Mouse (Mus musculus) limb, embryonic 11.5 days (tissue): ENCODE data around the gene Ptms. TPM values are rescaled to one million over a fixed set of nuclear protein-coding genes. Genes with fewer than 3 reads are reported as not detected.

Experiments used
- ATAC-seq: fragments of 200-750 bp; cut with Nextera tagmentation; 2 replicates; pipeline ENCODE4 v1.8.0; 2017; ENCODE audit warnings: low read depth; ENCODE audit not compliant: insufficient number of reproducible peaks, low FRiP score, low TSS enrichment
- DNase-seq: peaks from one replicate; pipeline ENCODE4 v3.0.0-alpha.2; 2015; ENCODE audit warnings: low spot score
- H3K27ac ChIP-seq: fragments of 300-500 bp; sonication (generic); replicated peaks from 2 replicates; pipeline ENCODE4 v1.5.1; 2014; ENCODE audit warnings: low read depth, mild to moderate bottlenecking, low read length
- H3K27me3 ChIP-seq: fragments of 300-500 bp; sonication (generic); 2 replicates; pipeline ENCODE4 v1.6.1; 2014; ENCODE audit warnings: mild to moderate bottlenecking, low read length, mixed read lengths; ENCODE audit not compliant: control insufficient read depth, insufficient read depth
- H3K36me3 ChIP-seq: fragments of 300-500 bp; sonication (generic); 2 replicates; pipeline ENCODE4 v1.6.1; 2014; ENCODE audit warnings: mild to moderate bottlenecking, low read length, moderate library complexity, mixed read lengths; ENCODE audit not compliant: control insufficient read depth, insufficient read depth
- H3K4me1 ChIP-seq: fragments of 300-500 bp; sonication (generic); 2 replicates; pipeline ENCODE4 v1.6.1; 2014; ENCODE audit warnings: low read length, mixed read lengths; ENCODE audit not compliant: control insufficient read depth, insufficient read depth
- H3K4me2 ChIP-seq: fragments of 300-500 bp; sonication (generic); 2 replicates; pipeline ENCODE4 v1.6.1; 2014; ENCODE audit warnings: low read depth, mild to moderate bottlenecking, moderate library complexity; ENCODE audit not compliant: severe bottlenecking
- H3K4me3 ChIP-seq: fragments of 300-500 bp; sonication (generic); 2 replicates; pipeline ENCODE4 v1.5.1; 2014; ENCODE audit warnings: low read depth, low read length
- H3K9ac ChIP-seq: fragments of 300-500 bp; sonication (generic); 2 replicates; pipeline ENCODE4 v1.6.1; 2014; ENCODE audit warnings: mild to moderate bottlenecking, low read length
- H3K9me3 ChIP-seq: fragments of 300-500 bp; sonication (generic); 2 replicates; pipeline ENCODE4 v1.6.1; 2016; ENCODE audit warnings: low read length; ENCODE audit not compliant: control insufficient read depth
- WGBS: fragments of 180-500 bp; shearing (Covaris S2); extraction: QIAGEN DNeasy Blood & Tissue Kit; methylation state at CpG from one replicate; pipeline ENCODE4 v1.1.7; 2014; 5-methylcytosine and 5-hydroxymethylcytosine counted together
- polyA plus RNA-seq: library from polyadenylated mRNA; unstranded; fragments of >200 nt; fragmentation: Nextera tagmentation; extraction: Ambion mirVana; gene quantifications from 2 replicates; pipeline ENCODE4 v1.2.1, GENCODE M21; 2014

The Ptms gene
- polyA plus RNA-seq, 1 experiment from 2014 or later = 223 TPM

GRCm38 (mm10) chr6:124888555-124889125 lies 31.3 kb downstream of the Ptms start:
- no peak overlapping the region for H3K27ac ChIP-seq
- no peaks in the 10 kb centered on the region for H3K27me3 ChIP-seq
- 94% methylated on average over 6 of the region's 6 CpGs for WGBS
- no peaks in the 10 kb centered on the region for H3K4me1 ChIP-seq
- ATAC-seq (no peak), DNase-seq (no peak)
- H3K36me3 ChIP-seq = no peaks in the 10 kb centered on the region
- H3K9me3 ChIP-seq = no peaks in the 10 kb centered on the region
- H3K9ac ChIP-seq = no peak overlapping the region
- H3K4me3 ChIP-seq = no peak overlapping the region
- no peak overlapping the region for H3K4me2 ChIP-seq

DNA sequence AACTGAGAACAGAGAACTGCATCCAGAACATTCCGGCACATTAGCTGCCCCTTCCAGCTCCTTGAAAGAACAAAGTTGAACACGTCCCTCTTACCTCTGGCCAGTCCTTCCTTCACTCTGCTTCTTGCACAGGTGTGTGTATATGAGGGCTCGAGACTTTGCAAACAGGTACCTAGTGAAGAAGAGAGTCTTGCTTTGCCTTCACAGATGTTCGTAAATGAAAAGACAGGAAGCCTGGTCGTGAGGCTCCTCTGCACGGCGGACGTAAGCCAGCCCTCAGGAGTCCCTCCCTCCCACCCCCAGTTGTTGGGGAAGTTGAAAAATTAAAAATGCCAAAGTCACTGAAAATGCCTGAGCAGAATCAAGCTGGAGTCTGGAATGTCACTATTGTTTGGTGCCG lies 31.9 kb downstream of the Ptms start, which contains the start of gene Cd4:
TSS of gene Cd4 (minus strand) at position 236 of the 400 bp plus-strand sequence.
- no peak for DNase-seq
- no peaks in the 10 kb centered on the region for H3K27me3 ChIP-seq
- no peak within 1 kb of the TSS for H3K27ac ChIP-seq
- H3K4me2 ChIP-seq = no peak within 1 kb of the TSS
- no peak for ATAC-seq
- WGBS = 87% methylated on average over 9 of the region's 9 CpGs
- no peak within 1 kb of the TSS for H3K9ac ChIP-seq
- no peak within 1 kb of the TSS for H3K4me3 ChIP-seq
- no peaks in the 10 kb centered on the region for H3K4me1 ChIP-seq
- H3K36me3 ChIP-seq = no peaks in the 10 kb centered on the region
- no peaks in the 10 kb centered on the region for H3K9me3 ChIP-seq

- Histone ChIP-seq H3K9me3 (no peaks in the 10 kb centered on the region), H3K27me3 (no peaks in the 10 kb centered on the region), H3K27ac (no peak overlapping the region), H3K9ac (no peak overlapping the region), H3K36me3 (no peaks in the 10 kb centered on the region), H3K4me3 (no peak overlapping the region), H3K4me2 (no peak overlapping the region), H3K4me1 (no peaks in the 10 kb centered on the region)
- DNase-seq (no peak), ATAC-seq (no peak)
- 94% methylated on average over 8 of the region's 8 CpGs for WGBS
These were observed 33.9 kb downstream of the Ptms start for GRCm38 (mm10) chr6:124885956-124886381.

DNA sequence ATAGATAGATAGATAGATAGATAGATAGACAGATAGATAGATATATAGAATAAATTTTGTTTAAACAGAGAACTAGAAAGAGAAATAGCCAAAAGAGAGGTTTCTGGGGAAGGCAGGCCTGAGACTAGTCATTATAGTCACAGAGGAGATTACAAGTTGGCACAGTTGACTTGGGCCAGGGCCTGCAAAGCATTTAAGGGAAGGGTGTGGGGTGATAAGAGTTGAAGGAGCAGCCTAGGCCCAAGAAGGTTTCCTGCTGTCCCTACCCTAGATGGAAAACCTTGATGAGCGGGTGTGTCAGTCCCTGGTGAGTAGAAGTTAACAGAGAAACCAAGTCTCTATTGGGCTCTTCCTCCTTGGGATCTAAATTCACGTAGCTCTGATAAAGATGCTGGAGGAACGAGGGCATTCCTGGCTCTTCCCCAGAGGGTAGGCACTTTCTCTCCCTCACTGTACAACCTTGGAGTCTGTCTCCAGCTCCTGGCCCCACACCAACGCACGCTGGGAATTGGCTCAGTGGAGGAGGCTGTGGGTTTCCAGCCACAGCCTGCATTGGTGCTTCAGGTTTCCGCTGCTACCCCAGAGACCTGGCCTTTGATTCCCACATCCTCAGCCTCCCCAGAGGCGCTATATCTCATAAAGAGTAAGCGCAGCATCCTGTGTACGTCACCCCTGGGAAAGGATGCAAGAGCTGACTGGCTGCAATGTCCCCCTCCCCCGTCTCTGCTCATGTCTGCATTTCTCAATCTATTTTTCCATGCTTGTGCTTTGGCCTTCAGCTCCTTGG lies 35.0 kb downstream of the Ptms start:
- no peak for DNase-seq
- H3K4me2 ChIP-seq = no peak overlapping the region
- H3K4me1 ChIP-seq = no peaks in the 10 kb centered on the region
- H3K4me3 ChIP-seq = no peak overlapping the region
- H3K36me3 ChIP-seq = no peaks in the 10 kb centered on the region
- 78% methylated on average over 10 of the region's 10 CpGs for whole genome bisulfite sequencing
- ATAC-seq = no peak
- no peaks in the 10 kb centered on the region for H3K27me3 ChIP-seq
- H3K9me3 ChIP-seq = no peaks in the 10 kb centered on the region
- no peak overlapping the region for H3K9ac ChIP-seq
- no peak overlapping the region for H3K27ac ChIP-seq

DNA sequence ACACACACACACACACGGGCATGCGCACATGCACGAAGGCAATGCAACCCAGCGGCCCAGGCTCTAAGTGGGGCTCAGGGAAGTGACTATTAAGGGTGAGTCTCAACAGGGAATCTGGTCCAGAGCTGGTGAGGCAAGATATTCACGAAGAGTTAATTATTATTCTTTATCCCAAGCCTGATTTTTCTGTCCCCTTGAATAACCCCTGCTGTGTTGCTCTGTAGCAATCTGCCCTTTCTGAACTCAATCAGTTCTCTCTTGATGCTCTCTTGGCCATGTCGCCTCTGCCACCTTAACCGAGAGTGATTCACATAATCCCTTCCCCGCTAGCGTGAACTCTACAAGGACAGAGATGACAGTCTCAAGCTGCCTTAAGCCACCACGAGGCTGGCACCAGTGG lies 36.6 kb downstream of the Ptms start:
- Histone ChIP-seq H3K36me3 (no peaks in the 10 kb centered on the region), H3K9ac (no peak overlapping the region), H3K9me3 (no peaks in the 10 kb centered on the region), H3K27ac (no peak overlapping the region), H3K4me2 (no peak overlapping the region), H3K4me1 (no peaks in the 10 kb centered on the region), H3K4me3 (no peak overlapping the region), H3K27me3 (no peaks in the 10 kb centered on the region)
- 85% methylated on average over 10 of the region's 10 CpGs for WGBS
- ATAC-seq = no peak
- DNase-seq = no peak

- H3K27ac ChIP-seq = no peak overlapping the region
- ATAC-seq (no peak), DNase-seq (no peak)
- no peaks in the 10 kb centered on the region for H3K4me1 ChIP-seq
- no peak overlapping the region for H3K4me2 ChIP-seq
- no peak overlapping the region for H3K9ac ChIP-seq
- no peaks in the 10 kb centered on the region for H3K27me3 ChIP-seq
- H3K36me3 ChIP-seq = no peaks in the 10 kb centered on the region
- no peak overlapping the region for H3K4me3 ChIP-seq
- WGBS = 92% methylated on average over 9 of the region's 9 CpGs
- H3K9me3 ChIP-seq = no peaks in the 10 kb centered on the region
These were observed 38.1 kb downstream of the Ptms start for GRCm38 (mm10) chr6:124881821-124882220.

DNA sequence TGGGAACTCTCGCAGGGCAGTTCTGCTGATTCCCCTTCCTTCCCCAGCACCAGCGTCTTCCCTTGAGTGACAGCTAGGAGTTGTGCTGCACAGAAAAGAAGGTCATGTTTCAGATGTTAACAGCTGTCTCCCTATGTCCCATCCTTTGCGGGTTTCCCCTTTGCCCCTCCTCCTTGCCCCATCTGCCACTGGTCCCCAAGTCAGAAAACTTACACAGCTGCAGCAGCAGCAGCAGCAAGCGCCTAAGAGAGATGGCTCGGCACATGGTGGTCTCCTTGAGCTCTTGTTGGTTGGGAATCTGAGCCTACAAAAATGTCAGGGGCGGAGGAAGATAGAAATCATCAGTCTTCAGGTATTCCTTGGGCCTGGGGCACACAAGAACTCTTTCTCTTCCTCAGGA lies 40.5 kb downstream of the Ptms start:
- Histone ChIP-seq H3K9me3 (no peaks in the 10 kb centered on the region), H3K4me1 (no peaks in the 10 kb centered on the region), H3K36me3 (no peaks in the 10 kb centered on the region), H3K9ac (no peak overlapping the region), H3K27ac (no peak overlapping the region), H3K27me3 (no peaks in the 10 kb centered on the region), H3K4me3 (no peak overlapping the region), H3K4me2 (no peak overlapping the region)
- DNase-seq (no peak), ATAC-seq (no peak)
- 59% methylated on average over 6 of the region's 6 CpGs for WGBS

DNA sequence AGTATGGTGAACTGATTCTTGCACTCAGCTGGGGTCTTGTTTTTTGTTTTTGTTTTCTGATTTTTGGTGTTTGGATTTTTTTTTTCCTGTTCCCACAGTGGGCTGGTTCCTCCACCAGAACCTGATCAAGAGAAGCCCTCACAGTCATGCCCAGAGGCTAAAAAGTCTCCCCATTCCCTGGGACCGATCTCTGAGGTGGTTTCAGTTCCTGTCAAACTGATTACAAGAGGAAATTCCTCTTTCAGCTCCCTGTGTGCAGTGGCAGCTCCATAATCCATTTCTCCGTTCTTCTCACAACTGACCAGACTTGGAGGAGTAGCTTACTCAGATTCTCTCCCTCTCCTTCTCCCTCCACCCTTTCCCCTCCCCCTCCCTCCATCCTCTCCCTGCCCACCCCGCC lies 45.6 kb downstream of the Ptms start:
- H3K36me3 ChIP-seq = no peaks in the 10 kb centered on the region
- ATAC-seq (no peak), DNase-seq (no peak)
- 60% methylated on average over 2 of the region's 3 CpGs for WGBS
- no peaks in the 10 kb centered on the region for H3K4me1 ChIP-seq
- no peaks in the 10 kb centered on the region for H3K9me3 ChIP-seq
- H3K27me3 ChIP-seq = no peaks in the 10 kb centered on the region
- no peak overlapping the region for H3K27ac ChIP-seq
- H3K9ac ChIP-seq = no peak overlapping the region
- no peak overlapping the region for H3K4me3 ChIP-seq
- no peak overlapping the region for H3K4me2 ChIP-seq
